Mouse (Mus musculus) kidney, adult 10 weeks (tissue): ENCODE measurements around the gene Prl2b1. TPM values are rescaled to one million over a fixed set of nuclear protein-coding genes. Genes with fewer than 3 reads are reported as not detected.

Source experiments
- polyA plus RNA-seq: library from polyadenylated mRNA; stranded (reverse); fragments of 350-450 nt; fragmentation: Illumina TruSeq; extraction: RNeasy Lipid Tissue Mini Kit (QIAGEN cat#74804); gene quantifications from one replicate; pipeline ENCODE4 v1.2.3, GENCODE M21; 2014; ENCODE audit warnings: low read depth, low replicate concordance

Gene Prl2b1
- not detected for polyA plus RNA-seq

GRCm38 (mm10) chr13:27390746-27391145 lies at the start of gene Prl2b1:
Prl2b1 (minus strand) TSS chr13:27390846.

GRCm38 (mm10) chr13:27438588-27438987 lies 47.9 kb upstream of the Prl2b1 start, which contains the start of gene Prl8a6:
Prl8a6 (minus strand) TSS chr13:27438688.

GRCm38 (mm10) chr13:27345373-27345772 lies 45.3 kb downstream of the Prl2b1 start, which contains the start of gene Prl8a2:
Prl8a2 (plus strand) TSS chr13:27345673.

Other genes starting within 250 kb of the Prl2b1 start
- gene Prl3d3, start 234.1 kb downstream of the Prl2b1 start, polyA plus RNA-seq, result not detected
- gene Prl3c1, start 194.2 kb downstream of the Prl2b1 start, polyA plus RNA-seq, result not detected
- not detected for gene Prl3b1, start 149.0 kb downstream of the Prl2b1 start, polyA plus RNA-seq
- not detected for gene Prl3a1, start 131.4 kb downstream of the Prl2b1 start, polyA plus RNA-seq
- not detected for gene Prl6a1, start 78.2 kb downstream of the Prl2b1 start, polyA plus RNA-seq
- gene Prl8a2, start 45.2 kb downstream of the Prl2b1 start, polyA plus RNA-seq, result not detected
- not detected for gene Prl8a6, start 47.8 kb upstream of the Prl2b1 start, polyA plus RNA-seq
- not detected for gene Prl8a8, start 122.4 kb upstream of the Prl2b1 start, polyA plus RNA-seq
- gene Prl8a9, start 173.8 kb upstream of the Prl2b1 start, polyA plus RNA-seq, result not detected
- not detected for gene Prl8a1, start 191.3 kb upstream of the Prl2b1 start, polyA plus RNA-seq
- not detected for gene Prl7b1, start 219.7 kb upstream of the Prl2b1 start, polyA plus RNA-seq